Mouse (Mus musculus) embryonic facial prominence, embryonic 11.5 days (tissue): ENCODE data around the gene Olfr1378. TPM values are rescaled to one million over a fixed set of nuclear protein-coding genes. Genes with fewer than 3 reads are reported as not detected.

Source experiments
- ATAC-seq: fragments of 200-750 bp; cut with Nextera tagmentation; replicated peaks from 2 replicates; pipeline ENCODE4 v1.8.0; 2017; ENCODE audit warnings: low read depth; ENCODE audit not compliant: insufficient number of reproducible peaks, low FRiP score, low TSS enrichment
- DNase-seq: peaks from one replicate; pipeline ENCODE4 v3.0.0-alpha.2; 2015; ENCODE audit warnings: low spot score
- H3K27ac ChIP-seq: fragments of 300-500 bp; sonication (generic); replicated peaks from 2 replicates; pipeline ENCODE4 v1.5.1; 2014; ENCODE audit warnings: mild to moderate bottlenecking, low read depth, low read length, control low read depth
- H3K27me3 ChIP-seq: fragments of 300-500 bp; sonication (generic); 2 replicates; pipeline ENCODE4 v1.6.1; 2014; ENCODE audit warnings: mild to moderate bottlenecking, low read length, moderate library complexity, mixed read lengths; ENCODE audit not compliant: control insufficient read depth, insufficient read depth
- H3K36me3 ChIP-seq: fragments of 300-500 bp; sonication (generic); replicated peaks from 2 replicates; pipeline ENCODE4 v1.6.1; 2014; ENCODE audit warnings: low read depth, mild to moderate bottlenecking, low read length, moderate library complexity, mixed read lengths; ENCODE audit not compliant: control insufficient read depth, insufficient read depth
- H3K4me1 ChIP-seq: fragments of 300-500 bp; sonication (generic); 2 replicates; pipeline ENCODE4 v1.6.1; 2014; ENCODE audit warnings: low read length, mixed read lengths; ENCODE audit not compliant: control insufficient read depth, insufficient read depth
- H3K4me2 ChIP-seq: fragments of 300-500 bp; sonication (generic); 2 replicates; pipeline ENCODE4 v1.6.1; 2014; ENCODE audit warnings: low read depth, mild to moderate bottlenecking, control low read depth, low read length, moderate library complexity
- H3K4me3 ChIP-seq: fragments of 300-500 bp; sonication (generic); 2 replicates; pipeline ENCODE4 v1.5.1; 2014; ENCODE audit warnings: low read depth, low read length, control low read depth
- H3K9ac ChIP-seq: fragments of 300-500 bp; sonication (generic); replicated peaks from 2 replicates; pipeline ENCODE4 v1.6.1; 2014; ENCODE audit warnings: mild to moderate bottlenecking, control low read depth, low read length
- H3K9me3 ChIP-seq: fragments of 300-500 bp; sonication (generic); replicated peaks from 2 replicates; pipeline ENCODE4 v1.6.1; 2016; ENCODE audit warnings: mild to moderate bottlenecking, low read length, inconsistent platforms, mixed read lengths; ENCODE audit not compliant: control insufficient read depth
- WGBS: fragments of 180-500 bp; shearing (Covaris S2); extraction: QIAGEN DNeasy Blood & Tissue Kit; methylation state at CpG from one replicate; pipeline ENCODE4 v1.1.7; 2014; 5-methylcytosine and 5-hydroxymethylcytosine counted together
- polyA plus RNA-seq: library from polyadenylated mRNA; unstranded; fragments of >200 nt; fragmentation: Nextera tagmentation; extraction: Ambion mirVana; gene quantifications from 2 replicates; pipeline ENCODE4 v1.2.1, GENCODE M21; 2014

Gene Olfr1378
- polyA plus RNA-seq, 1 experiment from 2014 or later, result not detected

- Histone ChIP-seq H3K9me3 (no peaks in the 10 kb centered on the region), H3K36me3 (no peaks in the 10 kb centered on the region), H3K9ac (no peak within 1 kb of the TSS), H3K27ac (no peak within 1 kb of the TSS), H3K4me2 (no peak within 1 kb of the TSS), H3K4me3 (no peak within 1 kb of the TSS), H3K27me3 (no peaks in the 10 kb centered on the region), H3K4me1 (no peaks in the 10 kb centered on the region)
- ATAC-seq, result no peak
- 71% methylated on average over 1 of the region's 1 CpGs for WGBS
- no peak for DNase-seq
Observed at GRCm38 (mm10) chr11:51013936-51014335, 47.6 kb downstream of the Olfr1378 start, which contains the start of gene Olfr54. Olfr54 (plus strand) TSS chr11:51014236.

GRCm38 (mm10) chr11:51016341-51016740 lies 50.0 kb downstream of the Olfr1378 start:
- H3K36me3 ChIP-seq, result no peaks in the 10 kb centered on the region
- H3K27me3 ChIP-seq, result no peaks in the 10 kb centered on the region
- 56% methylated on average over 2 of the region's 2 CpGs for WGBS
- DNase-seq, result no peak
- no peak overlapping the region for H3K9ac ChIP-seq
- no peaks in the 10 kb centered on the region for H3K9me3 ChIP-seq
- no peak overlapping the region for H3K27ac ChIP-seq
- ATAC-seq, result no peak
- H3K4me3 ChIP-seq, result no peak overlapping the region
- H3K4me2 ChIP-seq, result no peak overlapping the region
- H3K4me1 ChIP-seq, result no peaks in the 10 kb centered on the region

Other genes with a start within 250 kb of the Olfr1378 start
- 51.4 and 56.1 TPM in 2 replicates for gene Zfp354c, start 138.8 kb upstream of the Olfr1378 start, polyA plus RNA-seq
- gene Zfp879, start 125.0 kb upstream of the Olfr1378 start, polyA plus RNA-seq, result 0.78 and 1.00 TPM in 2 replicates
- not detected in 2 replicates for gene Grm6, start 115.8 kb upstream of the Olfr1378 start, polyA plus RNA-seq
- gene Zfp454, start 78.9 kb upstream of the Olfr1378 start, polyA plus RNA-seq, result 17.6 and 21.6 TPM in 2 replicates
- 24.5 and 27.1 TPM in 2 replicates for gene Zfp2, start 50.4 kb upstream of the Olfr1378 start, polyA plus RNA-seq
- gene Zfp354b, start 34.9 kb upstream of the Olfr1378 start, polyA plus RNA-seq, result 1.7 and 2.1 TPM in 2 replicates
- gene 4933414I15Rik, start 22.8 kb upstream of the Olfr1378 start, polyA plus RNA-seq, result not detected in 2 replicates
- 0.25 and 0.79 TPM in 2 replicates for gene Prop1, start 12.8 kb upstream of the Olfr1378 start, polyA plus RNA-seq
- gene Olfr1377, start 15.4 kb downstream of the Olfr1378 start, polyA plus RNA-seq, result not detected in 2 replicates
- gene Olfr51, start 37.1 kb downstream of the Olfr1378 start, polyA plus RNA-seq, result not detected in 2 replicates
- 0.15 TPM in 1 of 2 replicates, not detected in the other for gene Olfr54, start 47.7 kb downstream of the Olfr1378 start, polyA plus RNA-seq
- gene Olfr1375, start 81.6 kb downstream of the Olfr1378 start, polyA plus RNA-seq, result not detected in 2 replicates
- gene Zfp354a, start 92.7 kb downstream of the Olfr1378 start, polyA plus RNA-seq, result 8.6 and 11.4 TPM in 2 replicates